Mouse (Mus musculus) MEL (cell line): ENCODE results near the gene Rph3al. TPM values are rescaled to one million over a fixed set of nuclear protein-coding genes. Genes with fewer than 3 reads are reported as not detected.

Experiments used
- DNase-seq: peaks from one replicate; pipeline ENCODE4 v3.0.0; 2011; ENCODE audit warnings: low read depth, low spot score
- H3K27ac ChIP-seq: 2 replicates; pipeline ENCODE4 v1.5.1; 2012; ENCODE audit warnings: low read depth, mild to moderate bottlenecking, control low read depth, low read length, moderate library complexity; ENCODE audit not compliant: control insufficient read depth
- H3K27me3 ChIP-seq, 2 experiments: fragments of 150-350 bp in 1 of 2; sonication (generic) in 1 of 2; 2 replicates each; pipeline ENCODE4 v1.6.1; 2012; ENCODE audit warnings: low read length in 2 of 2, mild to moderate bottlenecking in 2 of 2, improper control_type of control experiment in 1 of 2, moderate library complexity in 1 of 2; ENCODE audit not compliant: insufficient read depth in 2 of 2, control insufficient read depth in 1 of 2
- H3K36me3 ChIP-seq, 2 experiments: 2 replicates each; pipeline ENCODE4 v1.6.1; 2012 to 2014; ENCODE audit warnings: low read length in 2 of 2, improper control_type of control experiment in 1 of 2, inconsistent platforms in 1 of 2, mild to moderate bottlenecking in 1 of 2; ENCODE audit not compliant: insufficient read depth in 2 of 2, control insufficient read depth in 1 of 2
- H3K4me1 ChIP-seq, 2 experiments: fragments of 150-350 bp in 1 of 2; sonication (generic) in 1 of 2; 2 replicates each; pipeline ENCODE4 v1.6.1; 2012; ENCODE audit warnings: low read length in 2 of 2, improper control_type of control experiment in 1 of 2, mild to moderate bottlenecking in 1 of 2; ENCODE audit not compliant: insufficient read depth in 2 of 2, control insufficient read depth in 1 of 2
- H3K4me3 ChIP-seq, 2 experiments: fragments of 150-350 bp in 1 of 2; sonication (generic) in 1 of 2; 2 replicates each; pipeline ENCODE4 v1.5.1; 2012; ENCODE audit warnings: low read depth in 2 of 2, low read length in 2 of 2, mild to moderate bottlenecking in 2 of 2, moderate library complexity in 2 of 2, control low read depth in 1 of 2, improper control_type of control experiment in 1 of 2; ENCODE audit not compliant: control insufficient read depth in 1 of 2, insufficient read depth in 1 of 2
- H3K79me2 ChIP-seq: 2 replicates; pipeline ENCODE4 v1.6.1; 2012; ENCODE audit warnings: mild to moderate bottlenecking, low read length, moderate library complexity; ENCODE audit not compliant: control insufficient read depth, poor library complexity, insufficient read depth
- H3K9ac ChIP-seq: 2 replicates; pipeline ENCODE4 v1.6.1; 2012; ENCODE audit warnings: low read depth, mild to moderate bottlenecking, control low read depth, low read length, moderate library complexity; ENCODE audit not compliant: control insufficient read depth, poor library complexity, severe bottlenecking
- H3K9me3 ChIP-seq: fragments of 150-350 bp; sonication (generic); replicated peaks from 2 replicates; pipeline ENCODE4 v1.6.1; 2012; ENCODE audit warnings: mild to moderate bottlenecking, low read length, improper control_type of control experiment, moderate library complexity; ENCODE audit not compliant: insufficient read depth
- E2F4 ChIP-seq: IDR thresholded peaks from 2 replicates; pipeline ENCODE4 v1.6.1; 2011; ENCODE audit warnings: low read depth, low read length, improper control_type of control experiment, borderline replicate concordance
- EP300 ChIP-seq, 2 experiments: IDR thresholded peaks; 2 replicates each; pipeline ENCODE4 v1.6.1; 2011; ENCODE audit warnings: improper control_type of control experiment in 2 of 2, low read length in 2 of 2, low read depth in 1 of 2, mild to moderate bottlenecking in 1 of 2
- GABPA ChIP-seq: IDR thresholded peaks from 2 replicates; pipeline ENCODE4 v1.6.1; 2012; ENCODE audit warnings: low read depth, mild to moderate bottlenecking, inconsistent platforms, low read length, improper control_type of control experiment, moderate library complexity
- GATA1 ChIP-seq: IDR thresholded peaks from 2 replicates; pipeline ENCODE4 v1.6.1; 2011; ENCODE audit warnings: low read depth, low read length, improper control_type of control experiment
- HCFC1 ChIP-seq: IDR thresholded peaks from 2 replicates; pipeline ENCODE4 v1.6.1; 2012; ENCODE audit warnings: low read depth, mild to moderate bottlenecking, inconsistent platforms, low read length, improper control_type of control experiment, moderate library complexity
- KAT2A ChIP-seq: conservative IDR thresholded peaks from 2 replicates; pipeline ENCODE4 v1.6.1; 2012; ENCODE audit warnings: low read depth, low read length, improper control_type of control experiment, inconsistent platforms
- MAZ ChIP-seq: IDR thresholded peaks from 2 replicates; pipeline ENCODE4 v1.6.1; 2012; ENCODE audit warnings: low read depth, mild to moderate bottlenecking, inconsistent platforms, low read length, improper control_type of control experiment
- MEF2A ChIP-seq: IDR thresholded peaks from 2 replicates; pipeline ENCODE4 v1.6.1; 2014; ENCODE audit warnings: low read depth, mild to moderate bottlenecking, inconsistent platforms, low read length, improper control_type of control experiment; ENCODE audit not compliant: poor library complexity, insufficient replicate concordance, severe bottlenecking; ENCODE audit errors: extremely low read depth
- POLR2A ChIP-seq, 2 experiments: IDR thresholded peaks; 2 replicates each; pipeline ENCODE4 v1.6.1; 2011 to 2012; ENCODE audit warnings: low read length in 2 of 2, mild to moderate bottlenecking in 2 of 2, control low read depth in 1 of 2, improper control_type of control experiment in 1 of 2, low read depth in 1 of 2, moderate library complexity in 1 of 2; ENCODE audit not compliant: control insufficient read depth in 1 of 2, insufficient read depth in 1 of 2, poor library complexity in 1 of 2
- RCOR1 ChIP-seq: IDR thresholded peaks from 2 replicates; pipeline ENCODE4 v1.6.1; 2012; ENCODE audit warnings: low read depth, mild to moderate bottlenecking, inconsistent platforms, low read length, improper control_type of control experiment
- SIN3A ChIP-seq: IDR thresholded peaks from 2 replicates; pipeline ENCODE4 v1.6.1; 2012; ENCODE audit warnings: low read length, improper control_type of control experiment, inconsistent platforms
- SMC3 ChIP-seq: IDR thresholded peaks from 2 replicates; pipeline ENCODE4 v1.6.1; 2011; ENCODE audit warnings: low read depth, low read length, improper control_type of control experiment
- TBP ChIP-seq: IDR thresholded peaks from 2 replicates; pipeline ENCODE4 v1.8.0; 2011; ENCODE audit warnings: low read depth, low read length, improper control_type of control experiment
- UBTF ChIP-seq: IDR thresholded peaks from 2 replicates; pipeline ENCODE4 v1.6.1; 2012; ENCODE audit warnings: low read depth, mild to moderate bottlenecking, inconsistent platforms, low read length, improper control_type of control experiment, moderate library complexity, borderline replicate concordance; ENCODE audit not compliant: insufficient read depth
- ZC3H11A ChIP-seq: IDR thresholded peaks from 2 replicates; pipeline ENCODE4 v1.6.1; 2012; ENCODE audit warnings: low read depth, mild to moderate bottlenecking, inconsistent platforms, low read length, improper control_type of control experiment
- ZMIZ1 ChIP-seq: IDR thresholded peaks from 2 replicates; pipeline ENCODE4 v1.6.1; 2012; ENCODE audit warnings: low read depth, mild to moderate bottlenecking, inconsistent platforms, low read length, improper control_type of control experiment, moderate library complexity
- ZNF384 ChIP-seq: IDR thresholded peaks from 2 replicates; pipeline ENCODE4 v1.6.1; 2012; ENCODE audit warnings: low read depth, mild to moderate bottlenecking, inconsistent platforms, low read length, improper control_type of control experiment
- polyA plus RNA-seq, 2 experiments: library from polyadenylated mRNA; stranded (reverse) in 1 of 2; unstranded in 1 of 2; fragments of >175 nt in 1 of 2; fragments of >200 nt in 1 of 2; gene quantifications; 2 replicates each; pipeline versions ENCODE4 v1.2.1 to v1.2.4; 2012; ENCODE audit warnings: low replicate concordance in 2 of 2, low read depth in 1 of 2; ENCODE audit not compliant: insufficient read length in 2 of 2, insufficient read depth in 1 of 2, missing spikeins in 1 of 2
- total RNA-seq: library from RNA; depleted of rRNA; stranded (reverse); fragments of 300-350 nt; gene quantifications from 2 replicates; pipeline ENCODE4 v1.2.3, GENCODE M21; 2012

Rph3al gene
- total and polyA plus RNA-seq, 3 experiments: 9.4 to 23.0 TPM; not detected in 1

DNA sequence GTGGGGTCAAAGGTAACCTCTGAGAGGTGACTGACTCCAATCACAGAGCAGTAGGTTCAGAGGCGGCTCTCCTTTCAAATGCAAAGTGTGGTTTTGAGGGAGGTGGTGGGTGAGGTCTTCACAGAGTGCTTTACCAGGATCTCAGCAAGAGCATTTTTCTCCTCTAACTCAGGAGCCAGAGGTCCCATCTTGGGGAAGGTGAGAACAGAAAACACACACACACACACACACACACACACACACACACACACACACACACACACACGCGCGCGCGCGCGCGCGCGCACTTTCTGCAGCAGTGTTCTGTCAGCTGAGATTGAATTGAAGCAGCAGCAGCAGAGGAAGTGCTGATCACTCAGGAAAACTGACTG lies 102.0 kb downstream of the Rph3al start (continued):
- no peak for TF ChIP-seq EP300 (IDR thresholded peaks at IDR 0.05; ENCODE audit: low read depth in 1 of 2, low read length in 2 of 2)

GRCm38 (mm10) chr11:75835587-75836239 lies 102.5 kb downstream of the Rph3al start:
- H3K79me2 ChIP-seq: no peaks in the 10 kb centered on the region
- peak; percentile 61 for DNase-seq
- no peak overlapping the region for H3K9ac ChIP-seq
- no peak overlapping the region for H3K4me3 ChIP-seq
- peaks cover 0 to 11% of the 10 kb centered on the region in 2 experiments; a peak in 2 of 4 replicates for H3K36me3 ChIP-seq
- H3K9me3 ChIP-seq: no peaks in the 10 kb centered on the region
- peaks cover 0 to 15% of the 10 kb centered on the region in 2 experiments; a peak in 2 of 4 replicates for H3K4me1 ChIP-seq
- no peaks in the 10 kb centered on the region for H3K27me3 ChIP-seq
- TF ChIP-seq GATA1 (peak; percentile 54; the same call in 1 of the 2 replicates), TBP (0 out of 2 replicates have a peak, but pooled peaks have one; percentile 15), EP300 (IDR thresholded peaks at IDR 0.05; ENCODE audit: low read depth in 1 of 2, low read length in 2 of 2) (peak; percentile 44 to 65; a peak in 1 of 4 replicates), ZNF384 (peak; percentile 98), SIN3A (no peak), RCOR1 (peak; percentile 66; the same call in 1 of the 2 replicates)
- peak overlapping the region; percentile 17; the same call in 1 of the 2 replicates for H3K27ac ChIP-seq

DNA sequence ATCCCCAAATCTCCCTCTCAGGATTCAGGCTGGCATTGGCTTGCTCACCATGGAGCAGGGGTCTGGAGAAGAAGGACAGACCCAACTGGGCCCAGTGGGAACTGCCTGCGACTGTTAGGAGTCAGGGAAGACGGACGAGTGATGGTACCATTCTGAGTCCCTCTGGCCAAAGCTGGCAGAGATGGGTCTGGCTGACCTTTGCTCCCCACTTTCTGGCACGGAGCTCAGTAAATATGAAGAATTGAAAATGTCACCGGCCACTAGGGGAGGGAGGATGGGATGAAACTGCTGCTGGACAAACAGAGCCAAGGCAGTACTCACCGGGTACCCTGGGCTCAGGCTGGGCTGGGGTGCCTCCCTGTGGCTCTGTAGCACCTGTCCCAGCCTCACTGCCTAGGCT lies 105.1 kb downstream of the Rph3al start:
- peaks cover 0 to 11% of the 10 kb centered on the region in 2 experiments; a peak in 2 of 4 replicates for H3K36me3 ChIP-seq
- no peak for DNase-seq
- no peak for TF ChIP-seq KAT2A
- TF ChIP-seq UBTF: no peak
- H3K9ac ChIP-seq: no peak overlapping the region
- peaks cover 0 to 15% of the 10 kb centered on the region in 2 experiments; a peak in 2 of 4 replicates for H3K4me1 ChIP-seq
- no peaks in the 10 kb centered on the region for H3K27me3 ChIP-seq
- H3K9me3 ChIP-seq: no peaks in the 10 kb centered on the region
- H3K79me2 ChIP-seq: no peaks in the 10 kb centered on the region
- no peak overlapping the region for H3K27ac ChIP-seq
- no peak overlapping the region for H3K4me3 ChIP-seq

DNA sequence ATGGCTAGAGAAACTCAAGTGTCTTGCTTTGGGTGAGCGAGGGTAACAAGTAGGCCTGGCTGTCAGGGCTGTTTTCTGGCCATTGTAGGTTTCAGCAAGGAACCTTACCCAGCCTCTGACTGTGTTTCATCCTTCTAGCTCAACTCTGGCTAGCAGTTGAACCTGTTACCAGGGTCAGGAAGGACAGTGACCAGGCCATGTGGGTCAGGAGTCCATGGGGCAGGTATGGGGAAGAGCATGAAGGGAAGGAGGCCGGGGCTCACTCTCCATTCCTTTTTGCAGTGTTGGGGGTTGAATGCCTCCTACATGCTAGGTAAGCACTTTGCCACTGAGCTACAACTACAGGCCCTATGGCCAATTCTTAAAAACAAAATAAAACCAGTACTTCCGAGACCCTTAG lies 107.8 kb downstream of the Rph3al start:
- DNase-seq: no peak
- Histone ChIP-seq H3K4me3 (no peak overlapping the region), H3K9me3 (no peaks in the 10 kb centered on the region), H3K27ac (no peak overlapping the region), H3K27me3 (no peaks in the 10 kb centered on the region), H3K79me2 (no peaks in the 10 kb centered on the region), H3K36me3 (peaks cover 0 to 7% of the 10 kb centered on the region in 2 experiments; a peak in 2 of 4 replicates), H3K4me1 (peaks cover 0 to 10% of the 10 kb centered on the region in 2 experiments; a peak in 2 of 4 replicates), H3K9ac (no peak overlapping the region)
- TF ChIP-seq SMC3 (no peak), SIN3A (no peak), ZC3H11A (no peak), UBTF (no peak), MEF2A (no peak), POLR2A (IDR thresholded peaks at IDR 0.05; ENCODE audit: control insufficient read depth in 1 of 2, insufficient read depth in 1 of 2, low read depth in 1 of 2, low read length in 2 of 2, poor library complexity in 1 of 2) (no peak), GABPA (no peak), TBP (no peak), E2F4 (no peak), MAZ (no peak), ZMIZ1 (no peak), HCFC1 (no peak)
